Mouse (Mus musculus) embryonic facial prominence, embryonic 10.5 days (tissue): ENCODE measurements at regions not wholly inside any gene's neighbourhood (a gene's known extent, or its start where the extent isn't known, plus 50 kb on each side); places are given as distances from the start of the nearest gene placed in this dataset.

Source experiments
- DNase-seq: peaks from one replicate; pipeline ENCODE4 v3.0.0-alpha.2; 2017; ENCODE audit warnings: low spot score
- H3K27ac ChIP-seq: fragments of 300-500 bp; sonication (generic); replicated peaks from 2 replicates; pipeline ENCODE4 v1.5.1; 2016; ENCODE audit warnings: mild to moderate bottlenecking
- H3K27me3 ChIP-seq: fragments of 300-500 bp; sonication (generic); replicated peaks from 2 replicates; pipeline ENCODE4 v1.6.1; 2016; ENCODE audit warnings: low read depth, mild to moderate bottlenecking; ENCODE audit not compliant: poor library complexity, severe bottlenecking
- H3K36me3 ChIP-seq: fragments of 300-500 bp; sonication (generic); replicated peaks from 2 replicates; pipeline ENCODE4 v1.6.1; 2016; ENCODE audit warnings: mild to moderate bottlenecking, moderate library complexity
- H3K4me1 ChIP-seq: fragments of 300-500 bp; sonication (generic); 2 replicates; pipeline ENCODE4 v1.6.1; 2016
- H3K4me3 ChIP-seq: fragments of 300-500 bp; sonication (generic); 2 replicates; pipeline ENCODE4 v1.5.1; 2016; ENCODE audit warnings: mild to moderate bottlenecking, moderate library complexity
- H3K9me3 ChIP-seq: fragments of 300-500 bp; sonication (generic); 2 replicates; pipeline ENCODE4 v1.6.1; 2016; ENCODE audit warnings: mild to moderate bottlenecking
- WGBS: fragments of 180-500 bp; shearing (Covaris S2); methylation state at CpG from one replicate; pipeline ENCODE4 v1.1.7; 2016; 5-methylcytosine and 5-hydroxymethylcytosine counted together

DNA sequence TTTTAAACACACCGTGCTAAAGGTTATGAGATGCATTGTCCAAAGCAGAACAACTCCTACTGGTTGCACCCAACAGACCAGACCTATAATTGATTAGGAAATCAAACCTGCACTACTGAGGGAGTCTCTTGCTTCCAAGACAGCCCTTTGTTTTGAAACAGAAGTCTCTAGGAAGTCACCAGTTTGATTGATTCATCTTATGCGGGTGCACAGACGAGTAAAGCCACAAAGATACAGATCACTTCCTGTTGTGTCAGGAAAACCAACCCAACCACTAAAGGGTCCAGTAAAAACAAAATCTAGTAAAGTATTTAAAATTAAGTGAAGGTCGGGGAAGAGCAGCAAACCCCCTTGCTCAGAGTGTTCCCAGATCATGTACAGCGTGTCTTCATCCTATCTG, 58.3 kb upstream of the N6amt1 start:
- H3K4me1 ChIP-seq, result no peaks in the 10 kb centered on the region
- no peak overlapping the region for H3K27ac ChIP-seq
- no peak for DNase-seq
- 89% methylated on average over 5 of the region's 5 CpGs for WGBS
- H3K4me3 ChIP-seq, result no peak overlapping the region
- no peaks in the 10 kb centered on the region for H3K36me3 ChIP-seq
- no peaks in the 10 kb centered on the region for H3K9me3 ChIP-seq
- no peaks in the 10 kb centered on the region for H3K27me3 ChIP-seq

DNA sequence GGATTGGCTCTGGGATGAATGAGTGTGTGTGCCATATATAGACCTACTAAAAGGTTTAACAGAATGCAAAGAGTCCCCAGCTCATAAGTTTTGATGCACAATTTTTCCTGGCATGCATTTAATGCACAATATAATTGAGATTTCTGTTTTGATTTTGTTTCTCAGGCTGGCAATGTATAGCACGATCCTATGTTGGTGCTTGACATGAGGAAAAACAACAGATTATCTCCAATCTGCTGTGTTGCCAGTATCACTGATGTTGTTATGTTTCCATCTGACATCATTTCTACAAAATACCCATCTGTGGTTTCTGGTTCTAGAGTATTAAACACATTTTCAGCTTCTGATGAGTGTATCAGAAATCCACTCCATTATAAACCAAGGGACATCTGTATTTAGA, 61.2 kb upstream of the N6amt1 start:
- 95% methylated on average over 1 of the region's 1 CpGs for WGBS
- DNase-seq, result no peak
- Histone ChIP-seq H3K27me3 (no peaks in the 10 kb centered on the region), H3K4me1 (no peaks in the 10 kb centered on the region), H3K4me3 (no peak overlapping the region), H3K36me3 (no peaks in the 10 kb centered on the region), H3K27ac (no peak overlapping the region), H3K9me3 (no peaks in the 10 kb centered on the region)

DNA sequence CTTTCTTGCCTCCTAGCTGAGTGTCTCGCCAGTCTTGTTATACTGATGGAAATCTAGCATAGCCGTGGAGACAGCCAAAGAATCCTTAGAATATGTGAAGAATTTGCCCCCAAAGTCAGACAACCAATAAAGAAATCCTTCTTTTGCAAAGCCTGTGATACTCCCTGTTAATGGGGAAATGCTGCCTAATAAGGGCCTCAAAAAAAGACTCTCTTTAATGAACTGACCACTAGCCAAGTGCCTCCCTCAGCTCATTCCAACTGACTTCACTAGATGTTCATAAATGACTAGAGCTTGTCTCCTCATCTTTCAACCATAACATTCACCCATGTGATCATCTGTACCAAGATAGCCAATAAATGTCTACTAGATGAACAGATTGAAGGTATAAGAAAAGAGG, 62.3 kb upstream of the N6amt1 start:
- 86% methylated on average over 2 of the region's 2 CpGs for WGBS
- Histone ChIP-seq H3K9me3 (no peaks in the 10 kb centered on the region), H3K4me3 (no peak overlapping the region), H3K4me1 (no peaks in the 10 kb centered on the region), H3K36me3 (no peaks in the 10 kb centered on the region), H3K27me3 (no peaks in the 10 kb centered on the region), H3K27ac (no peak overlapping the region)
- no peak for DNase-seq

DNA sequence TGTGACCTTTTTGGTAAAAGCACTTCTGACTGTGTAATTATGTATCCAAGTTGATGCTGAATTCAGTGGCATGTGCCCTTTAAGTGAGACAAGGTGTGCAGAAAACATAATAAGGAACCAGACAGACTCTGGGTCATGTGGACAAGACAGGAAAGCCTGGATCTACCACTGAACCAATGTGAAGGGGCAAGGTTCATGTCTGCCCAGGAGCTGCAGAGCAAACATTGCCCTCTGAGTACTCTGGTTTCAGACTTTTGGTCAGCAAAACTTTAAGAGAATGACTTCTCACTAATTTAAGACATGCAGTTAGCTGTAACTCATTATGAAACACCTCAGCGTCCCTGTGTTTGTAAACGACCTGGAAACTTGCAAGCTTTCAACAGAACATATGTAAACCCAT, 68.3 kb upstream of the N6amt1 start:
- Histone ChIP-seq H3K4me3 (no peak overlapping the region), H3K27ac (no peak overlapping the region), H3K9me3 (no peaks in the 10 kb centered on the region), H3K36me3 (no peaks in the 10 kb centered on the region), H3K27me3 (no peaks in the 10 kb centered on the region), H3K4me1 (no peaks in the 10 kb centered on the region)
- 83% methylated on average over 2 of the region's 2 CpGs for WGBS
- DNase-seq, result no peak

DNA sequence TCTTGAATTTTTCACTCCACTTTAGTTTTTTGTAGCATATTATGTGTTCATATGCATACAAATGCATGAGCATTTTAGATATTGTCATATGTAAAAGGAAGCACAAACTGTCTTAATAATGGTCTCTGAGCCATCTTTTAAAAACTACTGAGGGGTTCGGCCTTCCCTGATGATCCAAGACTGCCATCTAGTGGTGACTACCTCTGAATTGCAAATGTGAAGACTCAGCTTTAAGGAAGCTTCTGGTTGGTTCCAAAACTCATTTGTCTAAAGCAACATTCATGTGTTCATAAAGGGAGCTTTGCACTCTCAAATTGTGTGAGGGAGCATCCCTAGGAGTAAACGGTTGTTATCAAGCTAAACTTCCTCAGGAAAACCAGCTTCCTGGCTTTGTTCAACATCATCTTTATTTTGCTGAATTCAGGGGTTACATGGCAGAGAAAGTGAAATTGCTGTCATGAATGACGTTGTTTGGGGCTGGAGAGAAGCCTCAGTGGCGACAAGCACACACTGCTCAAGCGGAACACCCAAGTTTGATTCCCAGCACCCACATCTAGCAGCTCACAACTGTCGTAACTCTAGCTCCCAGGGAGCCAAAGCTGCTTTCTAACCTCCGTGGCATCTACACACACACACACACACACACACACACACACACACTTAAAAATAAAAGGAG, 69.0 kb upstream of the N6amt1 start:
- Histone ChIP-seq H3K27me3 (no peaks in the 10 kb centered on the region), H3K4me3 (no peak overlapping the region), H3K36me3 (no peaks in the 10 kb centered on the region), H3K9me3 (no peaks in the 10 kb centered on the region), H3K4me1 (no peaks in the 10 kb centered on the region), H3K27ac (no peak overlapping the region)
- 66% methylated on average over 7 of the region's 7 CpGs for WGBS
- DNase-seq, result no peak

DNA sequence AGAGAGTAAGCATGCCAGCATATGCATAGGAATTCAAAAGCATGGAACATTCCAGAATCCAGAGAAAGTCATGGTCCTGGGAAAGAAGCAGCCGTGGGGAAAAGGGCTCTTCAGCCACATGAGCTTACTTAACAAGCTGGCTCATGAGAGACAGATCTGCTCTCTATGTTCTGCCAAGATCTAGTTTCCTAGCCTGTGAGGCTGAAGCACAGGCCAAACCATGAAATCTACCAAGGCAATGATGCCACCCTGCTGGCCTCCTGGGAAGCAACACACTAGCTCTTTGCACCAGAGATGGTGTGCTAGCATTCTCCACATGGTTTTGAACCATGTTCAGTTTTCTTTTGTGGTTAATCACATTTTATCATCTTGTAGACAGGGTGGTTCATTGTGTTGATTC, 75.5 kb upstream of the N6amt1 start:
- H3K27me3 ChIP-seq, result no peaks in the 10 kb centered on the region
- H3K4me1 ChIP-seq, result no peaks in the 10 kb centered on the region
- no peak overlapping the region for H3K27ac ChIP-seq
- H3K36me3 ChIP-seq, result no peaks in the 10 kb centered on the region
- WGBS, result 91% methylated on average over 1 of the region's 1 CpGs
- H3K4me3 ChIP-seq, result no peak overlapping the region
- DNase-seq, result no peak
- H3K9me3 ChIP-seq, result no peaks in the 10 kb centered on the region

DNA sequence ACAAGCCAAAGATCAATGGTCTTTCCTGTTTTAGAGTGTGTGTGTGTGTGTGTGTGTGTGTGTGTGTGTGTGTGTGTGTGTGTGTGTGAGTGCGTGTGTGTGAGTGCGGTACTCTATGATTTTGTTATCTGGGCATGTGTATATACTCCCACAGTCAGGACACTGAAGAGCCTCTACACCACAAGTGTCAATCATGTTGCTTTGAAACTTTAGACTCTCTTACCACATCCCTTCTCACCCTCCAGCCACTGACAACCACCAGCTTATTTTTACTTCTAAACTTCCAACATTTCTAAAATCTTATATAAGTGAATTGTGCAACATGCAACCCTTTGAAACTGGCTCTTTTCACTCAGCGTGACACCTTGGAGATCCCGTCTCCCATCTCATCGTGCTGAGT, 81.6 kb upstream of the N6amt1 start:
- Histone ChIP-seq H3K4me1 (no peaks in the 10 kb centered on the region), H3K4me3 (no peak overlapping the region)
- 85% methylated on average over 5 of the region's 5 CpGs for WGBS

DNA sequence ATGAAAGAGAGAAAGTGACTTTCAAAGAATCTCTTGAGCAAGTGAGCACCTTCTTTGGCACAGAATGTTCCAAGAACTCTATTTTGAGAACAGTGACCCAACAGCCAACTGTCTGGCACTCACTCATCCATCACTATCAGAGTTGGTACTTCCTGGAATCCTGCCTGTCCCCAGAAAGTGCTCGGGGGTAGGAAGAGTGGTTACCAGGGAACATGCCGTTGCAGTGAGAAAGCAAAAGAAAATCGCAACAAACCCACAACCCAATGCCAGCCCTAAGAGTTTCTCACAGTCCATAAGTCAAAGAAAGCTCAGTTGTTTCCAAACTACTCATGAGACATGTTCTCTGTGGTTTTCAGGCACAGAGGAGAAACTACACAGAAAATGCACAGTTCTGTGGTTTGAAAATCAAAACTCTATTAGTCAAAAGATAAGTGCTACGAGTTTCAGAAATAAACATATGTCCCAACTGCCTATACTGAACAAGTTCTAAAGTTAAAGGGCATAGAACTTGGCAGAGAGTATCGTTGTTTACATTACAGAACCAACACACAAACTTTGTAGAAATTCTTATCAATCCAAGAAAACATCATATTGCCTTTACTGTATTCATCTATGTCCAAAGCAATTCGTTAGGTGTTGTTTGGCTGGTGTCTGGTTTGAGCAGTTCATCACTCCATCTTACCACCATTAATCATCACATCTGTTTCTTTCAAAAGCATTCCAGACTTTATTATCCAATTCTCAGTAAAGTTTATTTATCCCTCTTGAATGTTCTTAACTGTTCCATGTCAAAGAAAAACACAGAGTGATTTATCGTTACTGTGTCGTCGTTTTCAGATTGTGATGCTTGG, 85.8 kb upstream of the N6amt1 start:
- WGBS, result 88% methylated on average over 9 of the region's 9 CpGs
- Histone ChIP-seq H3K4me3 (no peak overlapping the region), H3K27ac (no peak overlapping the region), H3K4me1 (no peaks in the 10 kb centered on the region), H3K9me3 (no peaks in the 10 kb centered on the region), H3K36me3 (no peaks in the 10 kb centered on the region), H3K27me3 (no peaks in the 10 kb centered on the region)
- DNase-seq, result no peak

More for the DNA sequence above, 81.6 kb upstream of the N6amt1 start:
- Histone ChIP-seq H3K27me3 (no peaks in the 10 kb centered on the region), H3K27ac (no peak overlapping the region), H3K36me3 (no peaks in the 10 kb centered on the region), H3K9me3 (no peaks in the 10 kb centered on the region)
- no peak for DNase-seq

DNA sequence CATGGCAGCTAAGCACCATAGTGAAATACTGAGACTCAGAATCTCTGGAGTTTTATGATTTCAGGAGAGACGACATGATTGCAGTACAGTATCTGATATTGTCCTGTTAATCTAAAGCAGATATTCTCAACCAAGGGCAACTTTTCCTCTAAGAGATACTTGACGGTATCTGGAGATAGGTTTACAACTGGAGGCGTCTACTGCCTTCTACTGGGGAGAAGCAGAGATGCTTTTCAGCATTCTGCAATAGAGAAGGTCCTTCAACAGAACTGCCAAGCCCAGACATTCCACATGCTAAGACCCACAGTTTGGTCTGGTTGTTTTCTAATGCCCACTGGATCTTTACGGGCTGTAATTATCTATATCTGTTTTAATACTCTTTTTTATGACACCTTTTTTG, 86.5 kb upstream of the N6amt1 start:
- no peaks in the 10 kb centered on the region for H3K4me1 ChIP-seq
- H3K4me3 ChIP-seq, result no peak overlapping the region
- no peaks in the 10 kb centered on the region for H3K36me3 ChIP-seq
- no peak overlapping the region for H3K27ac ChIP-seq
- no peaks in the 10 kb centered on the region for H3K9me3 ChIP-seq
- no peak for DNase-seq
- no peaks in the 10 kb centered on the region for H3K27me3 ChIP-seq
- WGBS, result 89% methylated on average over 4 of the region's 4 CpGs

DNA sequence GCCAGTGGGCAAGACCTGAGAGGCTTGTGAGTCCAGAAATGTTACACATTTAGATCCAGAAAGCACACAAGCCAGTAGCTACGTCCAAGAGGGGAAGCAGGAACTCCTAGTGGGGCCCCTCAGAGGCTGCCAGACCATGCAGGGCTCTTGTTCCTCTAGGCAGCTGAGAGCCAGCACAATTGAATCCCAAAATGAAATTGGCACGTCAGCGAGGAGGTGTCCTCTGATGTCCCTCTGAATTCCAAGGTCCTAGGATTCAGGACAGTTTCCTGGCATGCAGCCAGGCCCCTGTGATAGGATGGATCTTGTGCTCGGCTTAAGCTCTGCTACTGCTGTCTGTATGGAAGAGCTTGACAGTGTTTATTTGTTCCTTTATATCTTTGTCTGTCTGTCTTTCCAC, 90.4 kb upstream of the N6amt1 start:
- Histone ChIP-seq H3K4me1 (no peaks in the 10 kb centered on the region), H3K27me3 (no peaks in the 10 kb centered on the region), H3K27ac (no peak overlapping the region), H3K9me3 (no peaks in the 10 kb centered on the region), H3K4me3 (no peak overlapping the region), H3K36me3 (no peaks in the 10 kb centered on the region)
- DNase-seq, result no peak
- WGBS, result 64% methylated on average over 4 of the region's 4 CpGs

DNA sequence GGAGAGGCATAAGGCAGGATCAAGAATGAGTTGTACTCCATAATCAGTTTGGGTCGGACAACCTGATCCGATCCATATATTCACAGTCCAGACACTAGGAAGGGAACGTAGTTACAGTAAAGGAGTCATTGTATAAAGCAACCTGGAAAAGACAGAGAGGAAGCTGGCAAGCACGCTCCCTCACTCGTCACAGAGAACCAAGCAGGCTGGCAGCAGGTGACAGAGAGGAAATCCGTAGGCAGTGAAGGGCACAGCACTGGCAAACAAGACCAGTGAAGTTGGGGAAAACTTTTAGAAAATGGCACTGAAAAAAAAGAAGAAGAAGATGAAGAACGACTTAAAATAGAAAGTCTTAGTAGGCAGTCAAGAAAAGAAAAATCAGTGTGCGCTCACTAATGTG, 90.9 kb upstream of the N6amt1 start:
- Histone ChIP-seq H3K27ac (no peak overlapping the region), H3K9me3 (no peaks in the 10 kb centered on the region), H3K36me3 (no peaks in the 10 kb centered on the region), H3K4me3 (no peak overlapping the region), H3K27me3 (no peaks in the 10 kb centered on the region), H3K4me1 (no peaks in the 10 kb centered on the region)
- DNase-seq, result no peak
- WGBS, result 88% methylated on average over 8 of the region's 8 CpGs

DNA sequence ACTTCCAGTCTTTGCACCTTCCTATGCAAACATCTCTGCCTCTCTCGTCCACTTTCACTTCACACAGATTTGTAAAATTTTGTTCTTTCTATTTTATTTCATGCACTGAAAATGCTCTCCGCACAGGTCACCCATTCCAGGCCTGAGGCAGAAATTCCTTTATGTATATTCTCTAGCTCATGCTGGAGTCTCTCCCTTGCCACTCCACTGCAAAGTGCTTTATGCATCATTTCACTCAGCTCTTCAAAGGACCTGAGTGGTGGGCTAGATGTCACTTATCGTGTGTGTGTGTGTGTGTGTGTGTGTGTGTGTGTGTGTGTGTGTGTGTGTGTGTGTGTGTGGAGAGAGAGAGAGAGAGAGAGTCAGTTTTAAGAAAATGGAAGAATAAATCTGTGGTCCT, 91.5 kb upstream of the N6amt1 start:
- H3K9me3 ChIP-seq, result no peaks in the 10 kb centered on the region
- H3K36me3 ChIP-seq, result no peaks in the 10 kb centered on the region
- no peaks in the 10 kb centered on the region for H3K4me1 ChIP-seq
- H3K4me3 ChIP-seq, result no peak overlapping the region
- WGBS, result 80% methylated on average over 3 of the region's 3 CpGs
- no peaks in the 10 kb centered on the region for H3K27me3 ChIP-seq
- H3K27ac ChIP-seq, result no peak overlapping the region
- no peak for DNase-seq

DNA sequence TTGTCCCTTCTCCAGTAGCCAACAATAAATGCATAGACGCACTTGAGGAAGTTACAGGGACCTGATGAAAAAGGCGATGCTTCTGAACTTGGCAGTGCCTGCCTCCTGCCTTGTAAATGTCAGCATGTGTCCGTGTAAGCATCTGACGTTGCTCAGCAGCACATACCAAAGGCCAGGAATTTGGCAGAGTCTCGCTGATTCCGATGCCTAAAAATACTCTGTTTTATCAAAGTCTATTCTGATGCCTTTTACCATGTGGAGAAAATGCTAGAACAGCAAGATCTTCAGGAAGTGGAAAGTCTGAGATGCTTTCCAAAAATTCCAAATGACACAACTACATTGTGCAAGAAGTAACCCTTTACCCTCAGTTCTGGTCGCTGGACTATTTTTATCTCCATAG, 92.5 kb upstream of the N6amt1 start:
- Histone ChIP-seq H3K27ac (no peak overlapping the region), H3K36me3 (no peaks in the 10 kb centered on the region), H3K9me3 (no peaks in the 10 kb centered on the region), H3K4me3 (no peak overlapping the region), H3K27me3 (no peaks in the 10 kb centered on the region), H3K4me1 (no peaks in the 10 kb centered on the region)
- 81% methylated on average over 7 of the region's 7 CpGs for WGBS
- no peak for DNase-seq
